Mouse (Mus musculus): ENCODE results near the gene Atraid. TPM values are rescaled to one million over a fixed set of nuclear protein-coding genes. Genes with fewer than 3 reads are reported as not detected.

The Atraid gene
- total and polyA plus RNA-seq, 3 experiments, result 58.0 to 88.7 (median 60.1) TPM

GRCm38 (mm10) chr5:31073176-31073575 is 25.1 kb downstream of the Atraid start:
- TF ChIP-seq MAZ (IDR thresholded peaks at IDR 0.05; ENCODE audit: low read depth, low read length), result no peak
- TF ChIP-seq E2F4 (IDR thresholded peaks at IDR 0.05; ENCODE audit: insufficient replicate concordance, low read depth, low read length), result no peak
- TF ChIP-seq ZC3H11A (IDR thresholded peaks at IDR 0.05; ENCODE audit: low read depth, low read length), result no peak
- TF ChIP-seq MAX (IDR thresholded peaks at IDR 0.05; ENCODE audit: low read length), result no peak
- TF ChIP-seq MXI1 (IDR thresholded peaks at IDR 0.05; ENCODE audit: low read depth, low read length), result no peak
- TF ChIP-seq ZNF384 (IDR thresholded peaks at IDR 0.05; ENCODE audit: low read depth, low read length), result no peak
- no peak for TF ChIP-seq MYC (IDR thresholded peaks at IDR 0.05; ENCODE audit: low read depth, low read length)
- TF ChIP-seq TBP (conservative IDR thresholded peaks at IDR 0.05; ENCODE audit: low read depth, low read length), result no peak
- TF ChIP-seq NELFE (IDR thresholded peaks at IDR 0.05; ENCODE audit: low read depth, low read length), result no peak
- no peak for TF ChIP-seq USF2 (conservative IDR thresholded peaks at IDR 0.05; ENCODE audit: low read depth, low read length)
- TF ChIP-seq EP300 (IDR thresholded peaks at IDR 0.05; ENCODE audit: low read length), result no peak
- H3K4me2 ChIP-seq (ENCODE audit: insufficient read depth, low read depth, poor library complexity, severe bottlenecking), result no peak overlapping the region
- no peak overlapping the region for H3K4me3 ChIP-seq (replicated peaks in 1 of 3; ENCODE audit: low read depth in 2 of 3, low read length in 2 of 3, poor library complexity in 1 of 3)
- dilution Hi-C loops (cut with MboI; ENCODE audit: extremely low pct_ligation_motif_present, extremely low pct_unique_long_range_greater_than_20kb, low sequenced_read_pairs) (no loop called here), in situ Hi-C loops (cut with MboI; ENCODE audit: low pct_ligation_motif_present, low pct_unique_long_range_greater_than_20kb, low sequenced_read_pairs) (no loop called here)
- no peaks in the 10 kb centered on the region for H3K27me3 ChIP-seq (replicated peaks)
- DNase-seq (ENCODE audit: extremely low read depth), result no peak
- H3K9ac ChIP-seq (ENCODE audit: insufficient read depth, low read depth), result no peak overlapping the region
- no peaks in the 10 kb centered on the region for H3K79me2 ChIP-seq (replicated peaks; ENCODE audit: control insufficient read depth, extremely low read depth, insufficient read depth, poor library complexity, severe bottlenecking)
- H3K36me3 ChIP-seq (replicated peaks in 1 of 2; ENCODE audit: control insufficient read depth in 1 of 2, insufficient read depth in 1 of 2, low read length in 1 of 2), result peaks cover 96 to 98% of the 10 kb centered on the region in 2 experiments
- H3K9me3 ChIP-seq (replicated peaks; ENCODE audit: low read length), result no peaks in the 10 kb centered on the region
- H3K27ac ChIP-seq (ENCODE audit: insufficient read depth, low read depth), result no peak overlapping the region
- no peaks in the 10 kb centered on the region for H3K4me1 ChIP-seq (ENCODE audit: control insufficient read depth in 1 of 2, insufficient read depth in 2 of 2)

- H3K4me1 ChIP-seq (ENCODE audit: control insufficient read depth in 1 of 2, insufficient read depth in 2 of 2), result no peaks in the 10 kb centered on the region
- no peaks in the 10 kb centered on the region for H3K27me3 ChIP-seq (replicated peaks)
- dilution Hi-C loops (cut with MboI; ENCODE audit: extremely low pct_ligation_motif_present, extremely low pct_unique_long_range_greater_than_20kb, low sequenced_read_pairs) (no loop called here), in situ Hi-C loops (cut with MboI; ENCODE audit: low pct_ligation_motif_present, low pct_unique_long_range_greater_than_20kb, low sequenced_read_pairs) (no loop called here)
- H3K4me2 ChIP-seq (ENCODE audit: insufficient read depth, low read depth, poor library complexity, severe bottlenecking), result no peak overlapping the region
- no peak overlapping the region for H3K9ac ChIP-seq (ENCODE audit: insufficient read depth, low read depth)
- no peak for TF ChIP-seq USF2 (conservative IDR thresholded peaks at IDR 0.05; ENCODE audit: low read depth, low read length)
- no peak for TF ChIP-seq RCOR1 (conservative IDR thresholded peaks at IDR 0.05; ENCODE audit: low read depth, low read length)
- no peak for TF ChIP-seq ETS1 (conservative IDR thresholded peaks at IDR 0.05; ENCODE audit: low read depth, low read length)
- no peak for TF ChIP-seq MAX (IDR thresholded peaks at IDR 0.05; ENCODE audit: low read length)
- no peak for TF ChIP-seq NRF1 (IDR thresholded peaks at IDR 0.05; ENCODE audit: low read depth, low read length)
- H3K27ac ChIP-seq (ENCODE audit: insufficient read depth, low read depth), result no peak overlapping the region
- H3K9me3 ChIP-seq (replicated peaks; ENCODE audit: low read length), result no peaks in the 10 kb centered on the region
- H3K4me3 ChIP-seq (replicated peaks in 1 of 3; ENCODE audit: low read depth in 2 of 3, low read length in 2 of 3, poor library complexity in 1 of 3), result no peak overlapping the region
- DNase-seq (ENCODE audit: extremely low read depth), result no peak
- H3K36me3 ChIP-seq (replicated peaks in 1 of 2; ENCODE audit: control insufficient read depth in 1 of 2, insufficient read depth in 1 of 2, low read length in 1 of 2), result peaks cover 81 to 94% of the 10 kb centered on the region in 2 experiments
- H3K79me2 ChIP-seq (replicated peaks; ENCODE audit: control insufficient read depth, extremely low read depth, insufficient read depth, poor library complexity, severe bottlenecking), result no peaks in the 10 kb centered on the region
Observed at GRCm38 (mm10) chr5:31076346-31076745, 28.2 kb downstream of the Atraid start.
